Mouse (Mus musculus) urinary bladder, postnatal 25 days (tissue): ENCODE data around the gene Tnr.

Experiments used
- DNase-seq: peaks from one replicate; pipeline ENCODE4 v3.0.0; 2022; ENCODE audit warnings: low spot score

The Tnr gene

GRCm38 (mm10) chr1:159796021-159796420, 272.5 kb downstream of the Tnr start:
- no peak for DNase-seq

DNA sequence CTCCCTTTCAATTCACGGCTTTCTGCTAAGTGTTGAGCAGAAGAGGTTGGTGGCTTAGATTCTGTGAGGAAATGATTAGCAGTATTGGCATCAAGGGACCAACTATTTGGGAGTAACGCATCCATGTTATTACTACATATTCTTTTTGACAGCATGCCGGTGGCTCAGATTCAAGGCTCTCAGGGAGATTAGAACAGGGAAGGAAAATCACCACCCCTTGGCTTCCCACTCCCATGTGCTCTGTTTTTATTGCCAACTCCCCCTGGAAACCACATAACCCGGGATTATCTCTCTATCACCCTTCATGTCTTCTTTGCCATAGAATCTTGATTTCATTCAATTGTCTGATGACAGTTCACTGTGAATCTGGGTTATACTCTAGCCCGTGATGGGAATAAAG, 276.8 kb downstream of the Tnr start:
- no peak for DNase-seq

DNA sequence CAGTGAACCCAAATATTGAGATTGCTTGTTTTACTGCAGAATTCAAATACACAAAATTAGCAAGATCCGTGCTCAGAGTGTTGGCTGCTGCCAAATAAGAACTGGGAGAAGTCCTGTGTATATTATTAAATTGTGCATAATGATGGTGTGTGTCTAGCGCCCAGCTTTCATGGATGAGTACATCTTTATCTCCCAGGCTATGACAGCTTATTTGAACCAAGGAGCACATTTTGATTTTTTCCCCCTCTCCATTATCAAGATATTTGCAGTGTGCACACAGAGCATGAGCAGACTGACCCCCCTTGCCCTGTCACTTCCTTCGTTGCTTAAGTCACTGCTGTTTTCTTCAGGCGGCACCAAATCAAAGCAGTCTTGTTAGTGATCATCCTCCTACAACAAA, 278.2 kb downstream of the Tnr start:
- DNase-seq = no peak

DNA sequence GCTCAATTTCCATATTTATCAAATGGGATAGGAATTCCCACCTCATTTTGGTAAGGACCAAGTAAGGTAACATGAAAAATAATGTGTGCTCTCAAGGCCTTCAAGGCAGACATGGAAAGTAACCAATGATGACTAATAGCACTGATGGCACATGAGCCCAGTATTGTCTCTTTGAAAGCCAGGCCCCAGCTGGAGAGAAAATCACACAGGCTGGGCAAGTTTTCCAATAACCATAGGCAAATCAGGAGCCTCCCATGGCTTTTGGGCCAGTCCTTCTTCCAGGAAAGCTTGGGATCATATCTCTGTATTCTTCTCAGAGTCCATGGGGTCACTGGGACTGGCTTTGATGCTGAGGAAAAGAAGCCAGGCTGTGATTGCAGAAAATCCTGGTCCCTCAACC, 280.1 kb downstream of the Tnr start:
- DNase-seq = no peak

GRCm38 (mm10) chr1:159809493-159809892, 285.9 kb downstream of the Tnr start:
- no peak for DNase-seq

DNA sequence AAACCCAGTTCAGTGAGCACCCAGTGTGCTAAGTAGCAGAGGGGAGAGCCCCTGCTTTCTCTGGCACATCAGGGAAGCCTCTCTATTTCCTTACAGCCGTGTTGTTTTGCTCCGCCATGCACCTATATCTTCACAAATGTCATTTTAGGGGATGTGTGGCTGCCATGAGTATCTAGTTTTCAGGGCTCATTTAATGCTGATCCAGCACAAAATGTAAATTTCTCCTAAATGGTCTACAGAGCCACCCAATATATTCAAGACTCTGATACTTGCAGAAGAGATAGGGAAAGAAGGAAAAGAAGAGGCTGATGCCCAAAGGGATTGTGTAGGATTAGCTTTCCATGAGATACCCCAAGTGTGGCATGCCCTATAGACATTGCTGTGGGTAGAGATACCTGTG, 288.2 kb downstream of the Tnr start:
- no peak for DNase-seq

GRCm38 (mm10) chr1:159812820-159813411, 289.3 kb downstream of the Tnr start:
- DNase-seq = no peak

- no peak for DNase-seq
Observed at GRCm38 (mm10) chr1:159814348-159814747, 290.8 kb downstream of the Tnr start.

GRCm38 (mm10) chr1:159816614-159817371, 293.2 kb downstream of the Tnr start:
- DNase-seq = no peak

GRCm38 (mm10) chr1:159819511-159819910, 295.9 kb downstream of the Tnr start:
- DNase-seq = no peak

DNA sequence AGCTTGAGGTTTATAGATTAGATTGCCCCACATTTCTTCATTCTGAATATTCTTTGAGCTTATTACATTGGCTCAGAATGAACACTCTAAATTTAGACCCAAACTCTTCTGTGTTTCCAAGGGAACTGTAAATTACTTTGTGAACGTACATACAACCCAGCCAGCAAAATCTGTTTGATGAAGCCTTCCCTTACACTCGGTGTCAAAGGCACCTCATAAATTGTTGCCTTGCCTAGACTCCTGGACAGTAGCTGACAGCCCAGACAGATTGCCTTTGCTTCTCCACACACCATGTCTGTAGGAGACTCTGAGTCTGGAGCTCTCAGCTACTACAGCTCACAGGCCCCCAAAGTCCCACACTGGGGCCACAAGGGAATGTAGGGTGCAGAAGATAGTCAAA, 298.8 kb downstream of the Tnr start:
- no peak for DNase-seq

GRCm38 (mm10) chr1:159828531-159828930, 305.0 kb downstream of the Tnr start:
- DNase-seq = no peak

DNA sequence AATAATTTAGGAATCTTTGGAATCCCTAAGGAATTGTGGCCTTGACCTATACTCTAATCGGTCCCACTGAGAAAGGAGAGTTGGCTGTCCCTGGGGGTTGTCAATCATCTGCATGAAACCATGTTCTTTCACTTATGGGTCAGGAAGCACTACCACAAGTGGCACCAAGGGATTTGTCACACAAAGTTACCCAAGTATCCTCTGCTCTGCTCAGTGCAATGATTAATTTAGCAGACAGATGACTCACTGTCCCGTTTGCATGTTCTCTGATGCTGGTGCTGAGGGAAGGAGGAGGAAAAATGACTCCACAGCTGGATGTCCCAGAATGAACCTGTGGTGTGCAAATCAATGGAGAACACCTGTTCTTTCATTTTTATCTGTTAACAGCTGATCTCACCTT, 309.6 kb downstream of the Tnr start:
- DNase-seq = no peak

DNA sequence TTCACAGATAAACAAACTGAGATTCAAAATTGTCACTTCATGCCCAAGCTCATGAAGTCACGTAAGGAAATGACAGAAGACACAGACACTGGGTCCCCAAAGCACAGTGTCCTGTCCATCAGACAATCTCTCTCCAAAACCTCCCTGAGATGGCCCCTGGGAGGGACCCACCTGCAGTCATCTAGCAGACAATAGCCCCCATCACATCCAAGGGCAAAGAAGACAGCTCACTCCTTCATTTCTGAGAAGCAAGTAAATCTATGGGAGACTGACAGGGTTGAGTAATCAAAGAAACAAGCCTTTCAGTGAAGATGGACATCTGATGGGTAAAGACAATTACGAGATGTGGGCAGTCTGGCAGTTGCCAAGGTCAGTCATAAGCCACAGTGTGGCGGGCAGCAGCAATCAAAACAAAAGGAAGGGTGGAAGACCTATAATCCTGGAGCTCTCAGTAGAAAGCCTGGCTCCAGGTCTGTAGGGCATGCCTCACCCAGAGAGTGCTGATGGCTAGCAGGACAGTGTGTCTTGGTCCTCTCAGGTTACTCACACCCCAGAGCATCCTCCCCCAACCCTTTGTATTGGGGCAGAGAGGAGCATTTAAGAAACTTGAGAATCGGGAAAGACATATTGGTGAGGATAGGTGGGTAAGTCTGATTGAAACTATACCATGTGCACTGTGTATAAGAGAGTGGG, 310.2 kb downstream of the Tnr start:
- no peak for DNase-seq

DNA sequence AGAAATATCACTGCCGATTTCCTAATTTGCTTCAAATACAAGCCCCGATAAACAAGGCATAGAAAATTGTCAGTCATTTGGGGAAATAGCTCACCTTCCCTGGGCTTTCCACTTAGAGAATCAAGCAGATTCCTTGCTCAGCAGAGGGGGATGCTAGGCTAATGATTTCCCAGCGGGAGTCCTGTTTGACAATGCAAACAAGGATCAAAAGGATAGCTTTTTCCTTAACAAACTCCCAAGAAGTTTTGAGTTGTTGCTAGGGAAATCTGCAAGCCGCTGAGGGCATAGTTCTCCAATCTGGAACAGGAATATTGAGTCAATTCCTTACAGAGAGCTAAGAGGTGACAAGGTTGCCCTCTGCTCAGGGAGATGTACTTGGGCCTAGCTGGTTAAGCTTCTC, 311.6 kb downstream of the Tnr start:
- no peak for DNase-seq

- no peak for DNase-seq
Observed at GRCm38 (mm10) chr1:159840337-159840736, 316.8 kb downstream of the Tnr start.

- DNase-seq = no peak
Observed at GRCm38 (mm10) chr1:159842876-159843275, 319.3 kb downstream of the Tnr start.

GRCm38 (mm10) chr1:159852088-159852487, 328.5 kb downstream of the Tnr start:
- no peak for DNase-seq

GRCm38 (mm10) chr1:159854261-159854660, 330.7 kb downstream of the Tnr start:
- no peak for DNase-seq

DNA sequence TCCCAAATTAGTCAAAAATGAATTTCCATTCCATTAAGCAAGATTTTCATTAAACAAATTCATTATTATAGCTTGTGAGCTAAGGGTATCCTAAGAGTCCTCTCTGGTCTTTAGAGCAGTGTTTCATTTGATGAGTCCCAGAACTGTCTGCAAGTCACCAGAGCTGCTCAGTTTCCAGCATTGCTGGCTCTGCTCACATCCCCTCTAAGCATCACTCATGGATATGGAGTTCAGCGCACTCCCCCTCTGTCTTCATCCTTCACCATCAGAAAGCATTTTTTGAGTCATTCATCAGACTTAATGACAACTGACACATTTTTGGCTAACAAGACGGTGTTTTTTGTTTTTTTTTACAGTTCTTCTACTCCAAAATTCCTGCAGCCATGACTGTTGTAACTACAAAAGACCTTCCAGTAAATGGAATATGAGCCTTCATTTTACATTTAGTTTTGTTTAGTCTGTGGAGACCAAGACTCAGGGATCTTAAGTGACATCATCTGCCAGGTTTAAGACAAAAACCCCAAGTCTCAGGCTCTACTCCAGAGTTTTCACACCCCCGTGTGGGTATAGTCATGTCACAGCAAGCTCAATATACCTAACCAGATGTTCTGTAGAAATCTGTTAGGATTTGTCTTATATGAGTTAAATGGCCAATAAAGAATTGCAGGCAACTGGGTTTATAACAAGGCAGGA, 338.4 kb downstream of the Tnr start:
- DNase-seq = no peak

- no peak for DNase-seq
Observed at GRCm38 (mm10) chr1:159865696-159866095, 342.1 kb downstream of the Tnr start.

DNA sequence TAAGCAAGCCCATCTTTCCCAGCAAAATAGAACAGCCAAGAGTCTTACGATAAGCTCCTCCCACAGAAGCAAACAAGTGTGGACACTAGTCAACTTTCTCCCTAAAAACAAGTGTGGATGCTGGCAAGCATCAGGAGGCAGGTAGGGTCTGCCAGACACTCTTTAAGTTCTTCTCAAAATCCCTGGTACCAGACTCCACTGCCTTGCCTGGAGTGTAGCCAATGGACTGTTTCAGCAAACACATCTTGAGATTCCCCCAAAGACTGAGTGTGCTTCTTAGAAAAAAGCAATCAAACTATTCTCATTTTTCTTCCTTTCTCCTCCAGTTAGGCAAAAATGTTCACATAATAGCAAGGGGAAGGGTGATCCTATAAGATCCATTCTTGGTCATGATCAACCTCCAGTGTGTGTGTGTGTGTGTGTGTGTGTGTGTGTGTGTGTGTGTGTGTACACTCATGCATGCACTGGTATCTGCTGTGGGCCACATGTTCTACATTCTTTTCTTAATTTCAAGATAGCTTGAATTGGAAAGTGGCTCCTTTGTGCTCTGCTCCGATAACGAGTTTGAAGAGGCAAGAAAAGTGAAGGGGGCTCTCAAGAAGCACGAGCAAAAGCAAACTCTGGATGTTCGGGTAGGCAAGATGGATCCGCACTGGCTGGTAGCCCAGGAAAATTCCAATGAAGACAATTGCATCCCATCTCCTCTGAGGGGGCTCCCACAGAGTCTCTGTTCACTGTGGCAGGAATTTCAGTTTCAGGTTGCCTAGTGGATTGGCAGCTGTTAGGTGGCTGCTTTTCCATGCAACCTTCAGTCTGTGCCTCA, 346.3 kb downstream of the Tnr start:
- DNase-seq = no peak
